Mouse (Mus musculus): ENCODE measurements around the gene Pdk2. TPM values are rescaled to one million over a fixed set of nuclear protein-coding genes. Genes with fewer than 3 reads are reported as not detected.

The Pdk2 gene
- total and polyA plus RNA-seq, 2 experiments from 2014 or later: 14.1 to 30.8 TPM

GRCm38 (mm10) chr11:95043608-95044007 lies 2.5 kb upstream of the Pdk2 start:
- DNase-seq (ENCODE audit: low spot score) (no peak), ATAC-seq (ENCODE audit: low FRiP score) (no peak)
- Histone ChIP-seq H3K9me3 (ENCODE audit: low read length) (no peaks in the 10 kb centered on the region), H3K4me1 (ENCODE audit: insufficient read depth, low read length) (peaks cover 5% of the 10 kb centered on the region; the same call in 1 of the 2 replicates), H3K4me2 (ENCODE audit: low read depth, low read length, poor library complexity, severe bottlenecking) (no peak overlapping the region), H3K27ac (ENCODE audit: low read depth, low read length) (no peak overlapping the region), H3K4me3 (ENCODE audit: low read depth, low read length) (no peak overlapping the region), H3K36me3 (ENCODE audit: insufficient read depth, low read length) (peaks cover 18% of the 10 kb centered on the region), H3K9ac (replicated peaks; ENCODE audit: low read length, poor library complexity, severe bottlenecking) (no peak overlapping the region), H3K27me3 (ENCODE audit: insufficient read depth, low read length) (no peaks in the 10 kb centered on the region)
- TF ChIP-seq CTCF (IDR thresholded peaks at IDR 0.05): no peak
- 56% methylated on average over 7 of the region's 7 CpGs for WGBS

GRCm38 (mm10) chr11:95043060-95043459 lies 1.9 kb upstream of the Pdk2 start:
- H3K4me1 ChIP-seq (ENCODE audit: insufficient read depth, low read length): peaks cover 5% of the 10 kb centered on the region; the same call in 1 of the 2 replicates
- no peak for DNase-seq (ENCODE audit: low spot score)
- H3K27ac ChIP-seq (ENCODE audit: low read depth, low read length): no peak overlapping the region
- H3K4me2 ChIP-seq (ENCODE audit: low read depth, low read length, poor library complexity, severe bottlenecking): no peak overlapping the region
- peaks cover 18% of the 10 kb centered on the region for H3K36me3 ChIP-seq (ENCODE audit: insufficient read depth, low read length)
- H3K4me3 ChIP-seq (ENCODE audit: low read depth, low read length): no peak overlapping the region
- TF ChIP-seq CTCF (IDR thresholded peaks at IDR 0.05): no peak
- H3K27me3 ChIP-seq (ENCODE audit: insufficient read depth, low read length): no peaks in the 10 kb centered on the region
- H3K9ac ChIP-seq (replicated peaks; ENCODE audit: low read length, poor library complexity, severe bottlenecking): no peak overlapping the region
- 96% methylated on average over 4 of the region's 4 CpGs for WGBS
- H3K9me3 ChIP-seq (ENCODE audit: low read length): no peaks in the 10 kb centered on the region
- ATAC-seq (ENCODE audit: low FRiP score): no peak

DNA sequence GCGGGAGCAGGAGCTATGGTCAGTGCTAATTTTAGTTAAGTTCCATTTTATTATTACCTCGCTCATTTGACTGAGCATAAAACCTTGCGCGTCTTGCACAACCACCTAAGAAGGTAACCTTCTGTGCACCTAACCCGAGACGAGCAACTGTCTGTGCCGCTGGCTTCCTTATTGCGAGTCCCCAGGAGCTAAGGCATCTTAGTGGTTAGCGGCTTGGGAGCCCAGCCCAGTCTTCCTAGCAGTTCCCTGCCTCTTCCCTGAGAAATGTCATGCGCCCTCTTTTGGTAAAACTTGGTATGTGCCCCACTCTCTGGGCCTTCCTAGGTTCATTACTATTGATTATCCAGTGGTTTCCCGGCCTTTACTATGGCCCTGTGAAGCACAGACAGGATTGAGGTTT lies 942 bp upstream of the Pdk2 start:
- Histone ChIP-seq H3K4me1 (ENCODE audit: insufficient read depth, low read length) (peaks cover 5% of the 10 kb centered on the region; the same call in 1 of the 2 replicates), H3K4me2 (ENCODE audit: low read depth, low read length, poor library complexity, severe bottlenecking) (peak overlapping the region; percentile 83), H3K9me3 (ENCODE audit: low read length) (no peaks in the 10 kb centered on the region), H3K27ac (ENCODE audit: low read depth, low read length) (0 out of 2 replicates have a peak overlapping the region, but pooled peaks have one; percentile 13), H3K4me3 (ENCODE audit: low read depth, low read length) (peak overlapping the region; percentile 71), H3K36me3 (ENCODE audit: insufficient read depth, low read length) (peaks cover 18% of the 10 kb centered on the region), H3K9ac (replicated peaks; ENCODE audit: low read length, poor library complexity, severe bottlenecking) (no peak overlapping the region), H3K27me3 (ENCODE audit: insufficient read depth, low read length) (no peaks in the 10 kb centered on the region)
- WGBS: under 1% methylated on average over 11 of the region's 11 CpGs
- TF ChIP-seq CTCF (IDR thresholded peaks at IDR 0.05): peak; percentile 86
- ATAC-seq (ENCODE audit: low FRiP score) (no peak), DNase-seq (ENCODE audit: low spot score) (peak; percentile 91)

DNA sequence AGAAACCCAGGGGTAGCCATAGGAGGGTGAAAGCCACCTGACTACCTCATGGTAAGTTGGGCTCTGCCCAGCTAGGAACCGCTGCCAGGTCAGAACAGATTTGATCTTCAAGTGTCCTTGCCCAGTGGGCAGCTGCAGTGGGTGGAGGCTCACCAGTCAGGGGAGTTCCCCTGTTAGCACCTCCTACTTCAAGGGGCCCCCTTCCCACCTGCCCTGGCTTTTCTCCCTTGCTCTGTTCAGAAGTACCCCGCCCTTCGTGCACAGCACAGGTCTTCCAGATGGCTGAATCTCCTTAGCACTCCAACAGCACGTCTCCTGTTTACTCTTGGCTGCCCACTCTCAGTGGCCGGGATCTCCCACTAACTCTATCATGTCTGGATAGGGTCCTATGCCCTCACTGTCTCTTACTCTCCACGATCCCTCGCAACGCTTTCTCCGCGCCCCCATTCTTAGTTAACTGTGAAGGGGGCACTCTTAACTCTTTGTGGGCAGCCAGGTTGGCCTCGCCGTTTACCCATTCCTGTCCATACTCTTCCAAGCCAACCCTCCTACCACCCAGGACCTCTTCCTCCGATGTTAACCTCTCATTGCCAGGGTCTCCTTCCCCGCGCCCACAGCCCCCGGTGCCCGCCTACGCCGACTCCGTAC lies 539 bp downstream of the Pdk2 start:
- peak overlapping the region; percentile 83 for H3K4me2 ChIP-seq (ENCODE audit: low read depth, low read length, poor library complexity, severe bottlenecking)
- 2% methylated on average over 20 of the region's 20 CpGs for WGBS
- peak overlapping the region; percentile 60 for H3K9ac ChIP-seq (replicated peaks; ENCODE audit: low read length, poor library complexity, severe bottlenecking)
- ATAC-seq (ENCODE audit: low FRiP score) (peak; percentile 24), DNase-seq (ENCODE audit: low spot score) (peak; percentile 59)
- H3K9me3 ChIP-seq (ENCODE audit: low read length): no peaks in the 10 kb centered on the region
- peak overlapping the region; percentile 13; the same call in 1 of the 2 replicates for H3K27ac ChIP-seq (ENCODE audit: low read depth, low read length)
- H3K36me3 ChIP-seq (ENCODE audit: insufficient read depth, low read length): peaks cover 15% of the 10 kb centered on the region
- no peaks in the 10 kb centered on the region for H3K27me3 ChIP-seq (ENCODE audit: insufficient read depth, low read length)
- TF ChIP-seq CTCF (IDR thresholded peaks at IDR 0.05): no peak
- H3K4me1 ChIP-seq (ENCODE audit: insufficient read depth, low read length): peaks cover 5% of the 10 kb centered on the region; the same call in 1 of the 2 replicates
- peak overlapping the region; percentile 71 for H3K4me3 ChIP-seq (ENCODE audit: low read depth, low read length)

- H3K4me3 ChIP-seq (ENCODE audit: low read depth, low read length): no peak overlapping the region; the same call in 1 of the 2 replicates
- no peaks in the 10 kb centered on the region for H3K9me3 ChIP-seq (ENCODE audit: low read length)
- no peak for DNase-seq (ENCODE audit: low spot score)
- TF ChIP-seq CTCF (IDR thresholded peaks at IDR 0.05): no peak
- ATAC-seq (ENCODE audit: low FRiP score): no peak
- H3K27ac ChIP-seq (ENCODE audit: low read depth, low read length): no peak overlapping the region
- H3K27me3 ChIP-seq (ENCODE audit: insufficient read depth, low read length): no peaks in the 10 kb centered on the region
- 79% methylated on average over 4 of the region's 4 CpGs for WGBS
- H3K36me3 ChIP-seq (ENCODE audit: insufficient read depth, low read length): peaks cover 7% of the 10 kb centered on the region
- peaks cover 5% of the 10 kb centered on the region; the same call in 1 of the 2 replicates for H3K4me1 ChIP-seq (ENCODE audit: insufficient read depth, low read length)
- H3K9ac ChIP-seq (replicated peaks; ENCODE audit: low read length, poor library complexity, severe bottlenecking): peak overlapping the region; percentile 60; the same call in 1 of the 2 replicates
- peak overlapping the region; percentile 83 for H3K4me2 ChIP-seq (ENCODE audit: low read depth, low read length, poor library complexity, severe bottlenecking)
Measured at GRCm38 (mm10) chr11:95039766-95040165, 1.4 kb downstream of the Pdk2 start.
